Mouse (Mus musculus) stomach, embryonic 15.5 days (tissue): ENCODE measurements around the gene Olfr651. TPM values are rescaled to one million over a fixed set of nuclear protein-coding genes. Genes with fewer than 3 reads are reported as not detected.
"Not testable (repeated sequence)": the region's sequence is repeated elsewhere in the genome, so short reads cannot be mapped to it uniquely, and the experiment has no call there.

ENCODE experiments used
- ATAC-seq: fragments of 200-750 bp; cut with Nextera tagmentation; 2 replicates; pipeline ENCODE4 v1.8.0; 2017; ENCODE audit warnings: low read depth, moderate number of reproducible peaks, moderate TSS enrichment; ENCODE audit not compliant: insufficient read depth, low FRiP score
- H3K27ac ChIP-seq: fragments of 300-500 bp; sonication (generic); 2 replicates; pipeline ENCODE4 v1.5.1; 2015; ENCODE audit warnings: mild to moderate bottlenecking, inconsistent platforms
- H3K27me3 ChIP-seq: fragments of 300-500 bp; sonication (generic); replicated peaks from 2 replicates; pipeline ENCODE4 v1.6.1; 2015; ENCODE audit warnings: inconsistent platforms
- H3K36me3 ChIP-seq: fragments of 300-500 bp; sonication (generic); 2 replicates; pipeline ENCODE4 v1.6.1; 2015; ENCODE audit warnings: inconsistent platforms
- H3K4me1 ChIP-seq: fragments of 300-500 bp; sonication (generic); 2 replicates; pipeline ENCODE4 v1.6.1; 2015; ENCODE audit warnings: inconsistent platforms
- H3K4me2 ChIP-seq: fragments of 300-500 bp; sonication (generic); 2 replicates; pipeline ENCODE4 v1.6.1; 2015; ENCODE audit warnings: mild to moderate bottlenecking, inconsistent platforms
- H3K4me3 ChIP-seq: fragments of 300-500 bp; sonication (generic); replicated peaks from 2 replicates; pipeline ENCODE4 v1.5.1; 2015; ENCODE audit warnings: inconsistent platforms
- H3K9ac ChIP-seq: fragments of 300-500 bp; sonication (generic); 2 replicates; pipeline ENCODE4 v1.6.1; 2015; ENCODE audit warnings: inconsistent platforms
- H3K9me3 ChIP-seq: fragments of 300-500 bp; sonication (generic); 2 replicates; pipeline ENCODE4 v1.6.1; 2016; ENCODE audit warnings: inconsistent platforms
- WGBS: fragments of 180-500 bp; shearing (Covaris S2); methylation state at CpG from one replicate; pipeline ENCODE4 v1.1.7; 2015; 5-methylcytosine and 5-hydroxymethylcytosine counted together
- polyA plus RNA-seq: library from polyadenylated mRNA; unstranded; fragments of >200 nt; fragmentation: Nextera tagmentation; extraction: Ambion mirVana; gene quantifications from 2 replicates; pipeline ENCODE4 v1.2.1, GENCODE M21; 2015

Gene Olfr651
- polyA plus RNA-seq, result not detected in 2 replicates

DNA sequence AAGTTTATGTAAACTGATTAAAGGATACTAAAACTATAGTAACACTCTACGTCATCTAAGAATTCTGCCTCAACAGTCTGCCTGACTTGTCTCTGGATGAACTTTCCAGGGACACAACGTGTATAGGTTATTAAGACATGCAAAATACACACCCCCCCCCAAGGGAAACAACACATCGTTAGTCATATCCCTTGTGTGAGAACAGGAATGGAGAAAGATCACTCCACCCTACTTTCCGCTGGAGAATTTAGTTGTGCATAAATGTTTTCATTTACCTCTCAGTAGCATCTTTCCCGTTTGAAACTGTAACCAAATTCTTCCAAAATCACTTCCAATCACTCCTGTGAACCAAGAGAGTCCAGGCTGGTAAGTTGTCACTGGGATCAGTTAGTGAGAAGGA lies at the start of gene Olfr651:
TSS of gene Olfr651 (plus strand) at position 301 of the 400 bp plus-strand sequence.
- WGBS, result 80% methylated on average over 5 of the region's 5 CpGs
- H3K27ac ChIP-seq, result no peak within 1 kb of the TSS
- no peak within 1 kb of the TSS for H3K4me3 ChIP-seq
- H3K9me3 ChIP-seq, result no peaks in the 10 kb centered on the region
- no peaks in the 10 kb centered on the region for H3K36me3 ChIP-seq
- H3K27me3 ChIP-seq, result no peaks in the 10 kb centered on the region
- no peak within 1 kb of the TSS for H3K4me2 ChIP-seq
- no peak within 1 kb of the TSS for H3K9ac ChIP-seq
- H3K4me1 ChIP-seq, result no peaks in the 10 kb centered on the region
- no peak for ATAC-seq

DNA sequence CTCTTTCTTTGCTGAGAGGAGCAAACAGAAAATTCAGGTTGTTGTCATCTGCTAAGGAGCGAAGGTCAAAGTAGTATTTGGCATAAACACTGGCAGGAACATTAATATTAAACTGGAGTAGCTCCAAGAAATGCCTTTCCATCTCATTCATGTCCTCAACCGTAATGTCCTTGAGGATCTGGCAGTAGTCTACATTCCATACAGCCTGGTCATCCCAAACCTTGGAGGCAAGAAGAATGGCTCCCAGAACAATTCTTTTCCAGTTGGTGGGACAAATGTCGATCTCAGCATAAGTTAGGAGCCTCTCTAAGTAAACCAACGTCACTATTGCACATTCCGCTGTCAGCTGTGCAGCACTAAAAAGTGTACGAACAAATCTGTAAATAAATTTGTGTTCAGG lies 48.7 kb upstream of the Olfr651 start:
- 50% methylated on average over 6 of the region's 6 CpGs for WGBS
- not testable (repeated sequence) for H3K9me3 ChIP-seq, H3K4me3 ChIP-seq, H3K4me1 ChIP-seq, ATAC-seq, H3K9ac ChIP-seq, H3K36me3 ChIP-seq, H3K27me3 ChIP-seq, H3K27ac ChIP-seq, H3K4me2 ChIP-seq

- Histone ChIP-seq H3K36me3 (no peaks in the 10 kb centered on the region), H3K9me3 (no peaks in the 10 kb centered on the region), H3K27ac (no peak overlapping the region), H3K4me3 (peak overlapping the region; percentile 50), H3K9ac (0 out of 2 replicates have a peak overlapping the region, but pooled peaks have one; percentile 22), H3K27me3 (no peaks in the 10 kb centered on the region), H3K4me1 (no peaks in the 10 kb centered on the region), H3K4me2 (peak overlapping the region; percentile 75)
- peak; percentile 70 for ATAC-seq
- WGBS, result 2% methylated on average over 45 of the region's 59 CpGs
These were observed 48.2 kb upstream of the Olfr651 start for GRCm38 (mm10) chr7:104501589-104502371.

DNA sequence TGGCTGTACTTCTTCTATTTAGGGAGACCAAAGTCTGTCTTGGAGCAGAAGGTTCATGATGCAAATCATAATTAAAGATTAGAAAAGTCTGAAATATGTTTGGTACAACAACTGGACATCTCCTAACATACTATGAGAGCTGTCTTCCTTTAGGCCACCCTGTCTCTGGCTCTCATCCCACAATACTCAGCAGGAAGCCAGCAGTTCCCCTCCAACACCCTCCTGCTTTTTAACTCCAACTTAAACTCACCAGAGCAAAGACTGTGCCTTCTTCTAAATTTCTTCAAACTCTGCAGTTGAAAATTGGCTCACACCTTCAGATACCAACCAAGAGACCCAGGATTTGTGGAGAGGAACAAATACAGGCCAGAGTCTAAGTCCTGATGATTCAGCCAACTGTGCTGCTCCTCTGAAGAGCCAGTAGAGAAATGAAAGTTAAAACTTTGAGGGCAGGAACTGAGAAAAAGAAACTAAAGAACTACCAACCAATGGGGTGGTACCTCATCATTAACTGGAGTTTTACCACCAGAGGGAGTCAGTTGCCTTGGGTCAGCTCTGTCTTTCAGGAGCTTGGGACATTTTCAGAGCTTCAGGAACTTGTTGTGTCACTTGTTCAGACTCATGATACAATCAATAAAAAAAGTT lies 42.4 kb upstream of the Olfr651 start, which contains the start of gene Trim30d:
TSS of gene Trim30d (minus strand) at position 429 of the 645 bp plus-strand sequence.
- not testable (repeated sequence) for H3K4me2 ChIP-seq, H3K9me3 ChIP-seq, H3K27me3 ChIP-seq, H3K4me1 ChIP-seq, H3K9ac ChIP-seq, H3K36me3 ChIP-seq, H3K27ac ChIP-seq, H3K4me3 ChIP-seq
- peak; percentile 60; the same call in 1 of the 2 replicates for ATAC-seq

GRCm38 (mm10) chr7:104552700-104553099 lies 2.8 kb downstream of the Olfr651 start:
- WGBS, result 60% methylated on average over 1 of the region's 1 CpGs
- no peaks in the 10 kb centered on the region for H3K4me1 ChIP-seq
- H3K4me3 ChIP-seq, result no peak overlapping the region
- no peaks in the 10 kb centered on the region for H3K9me3 ChIP-seq
- no peak overlapping the region for H3K9ac ChIP-seq
- ATAC-seq, result no peak
- no peak overlapping the region for H3K27ac ChIP-seq
- no peaks in the 10 kb centered on the region for H3K36me3 ChIP-seq
- H3K27me3 ChIP-seq, result no peaks in the 10 kb centered on the region
- H3K4me2 ChIP-seq, result no peak overlapping the region

- H3K27me3 ChIP-seq, result no peaks in the 10 kb centered on the region
- no peak within 1 kb of the TSS for H3K27ac ChIP-seq
- no peak within 1 kb of the TSS for H3K9ac ChIP-seq
- no peak within 1 kb of the TSS for H3K4me3 ChIP-seq
- no peaks in the 10 kb centered on the region for H3K4me1 ChIP-seq
- no peaks in the 10 kb centered on the region for H3K9me3 ChIP-seq
- H3K36me3 ChIP-seq, result no peaks in the 10 kb centered on the region
- ATAC-seq, result no peak
- no peak within 1 kb of the TSS for H3K4me2 ChIP-seq
These were observed 10.7 kb downstream of the Olfr651 start, which contains the start of gene Olfr652 for GRCm38 (mm10) chr7:104560601-104561000. Olfr652 (plus strand) TSS chr7:104560901.

DNA sequence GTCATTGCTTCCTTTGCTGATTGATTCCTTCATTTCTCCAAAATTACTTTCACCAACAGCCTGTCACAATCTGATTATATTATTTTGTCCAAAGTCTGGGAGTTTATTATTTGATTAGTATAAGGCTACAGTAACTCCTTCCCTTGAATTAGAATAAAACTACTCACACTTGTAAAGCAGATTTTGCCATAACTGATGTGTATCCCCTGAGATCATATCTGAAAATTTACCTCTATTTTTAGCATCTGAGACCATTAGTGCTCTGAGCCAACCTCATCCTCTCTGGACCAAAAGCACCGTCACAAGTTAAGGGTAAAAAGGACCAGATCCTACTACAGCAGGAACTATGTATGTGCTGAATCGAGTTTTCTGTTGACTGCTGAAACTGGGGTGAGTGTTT lies 27.1 kb downstream of the Olfr651 start, which contains the start of gene Olfr653:
TSS of gene Olfr653 (plus strand) at position 301 of the 400 bp plus-strand sequence.
- H3K27me3 ChIP-seq, result no peaks in the 10 kb centered on the region
- no peaks in the 10 kb centered on the region for H3K4me1 ChIP-seq
- H3K4me2 ChIP-seq, result no peak within 1 kb of the TSS
- H3K27ac ChIP-seq, result no peak within 1 kb of the TSS
- no peak for ATAC-seq
- no peaks in the 10 kb centered on the region for H3K9me3 ChIP-seq
- no peaks in the 10 kb centered on the region for H3K36me3 ChIP-seq
- H3K4me3 ChIP-seq, result no peak within 1 kb of the TSS
- WGBS, result 52% methylated on average over 2 of the region's 2 CpGs
- no peak within 1 kb of the TSS for H3K9ac ChIP-seq

DNA sequence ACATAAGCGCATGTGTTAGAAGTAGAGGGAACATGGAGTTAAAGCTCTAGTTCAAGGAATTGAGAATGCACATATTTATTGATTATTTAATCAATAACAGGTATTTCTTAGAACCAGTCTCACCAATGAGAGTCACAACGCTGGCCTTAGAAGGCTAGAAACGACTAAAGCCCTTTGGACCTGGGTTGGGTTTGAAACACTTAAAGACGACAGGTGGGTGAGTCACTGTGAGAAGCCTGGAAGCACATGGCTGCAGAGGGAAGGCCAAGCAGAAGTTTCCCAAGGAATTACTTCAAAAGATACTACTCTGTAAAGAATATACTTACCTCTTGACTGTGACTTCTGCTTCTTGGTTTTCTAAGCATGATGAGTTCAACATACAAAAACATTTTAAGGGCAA lies 30.9 kb downstream of the Olfr651 start:
- no peak for ATAC-seq
- WGBS, result 86% methylated on average over 4 of the region's 4 CpGs
- Histone ChIP-seq H3K4me1 (no peaks in the 10 kb centered on the region), H3K4me2 (no peak overlapping the region), H3K27ac (no peak overlapping the region), H3K27me3 (no peaks in the 10 kb centered on the region), H3K9me3 (no peaks in the 10 kb centered on the region), H3K4me3 (no peak overlapping the region), H3K9ac (no peak overlapping the region), H3K36me3 (no peaks in the 10 kb centered on the region)

DNA sequence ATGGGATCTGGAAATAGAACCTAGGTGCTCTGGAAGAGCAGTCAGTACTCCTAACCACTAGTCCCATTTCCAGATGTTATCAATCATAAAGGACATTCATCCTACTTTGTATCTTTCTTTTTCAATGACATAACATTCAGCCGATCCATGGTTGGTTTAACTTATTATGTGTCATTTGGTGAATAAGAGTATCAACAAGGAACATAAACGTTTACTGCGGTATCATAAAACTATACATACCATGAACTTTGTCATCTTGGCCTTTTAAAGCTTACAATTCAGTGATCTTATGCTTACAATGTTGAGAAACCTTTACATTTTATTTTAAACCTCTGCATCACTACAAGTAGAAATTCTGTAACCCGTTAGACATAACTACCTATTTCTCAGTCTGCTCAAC lies 31.5 kb downstream of the Olfr651 start:
- no peak for ATAC-seq
- WGBS, result 79% methylated on average over 4 of the region's 4 CpGs

GRCm38 (mm10) chr7:104586725-104587124 lies 36.8 kb downstream of the Olfr651 start, which contains the start of gene Olfr654:
Olfr654 (plus strand) TSS chr7:104587025.
- H3K4me1 ChIP-seq, result no peaks in the 10 kb centered on the region
- H3K9me3 ChIP-seq, result no peaks in the 10 kb centered on the region
- H3K36me3 ChIP-seq, result no peaks in the 10 kb centered on the region
- H3K27ac ChIP-seq, result no peak within 1 kb of the TSS
- ATAC-seq, result no peak
- no peak within 1 kb of the TSS for H3K4me2 ChIP-seq
- no peak within 1 kb of the TSS for H3K4me3 ChIP-seq
- H3K9ac ChIP-seq, result no peak within 1 kb of the TSS
- no peaks in the 10 kb centered on the region for H3K27me3 ChIP-seq
- 74% methylated on average over 4 of the region's 4 CpGs for WGBS

More for the DNA sequence above, 31.5 kb downstream of the Olfr651 start:
- H3K36me3 ChIP-seq, result no peaks in the 10 kb centered on the region
- no peaks in the 10 kb centered on the region for H3K27me3 ChIP-seq
- H3K9me3 ChIP-seq, result no peaks in the 10 kb centered on the region
- H3K4me1 ChIP-seq, result no peaks in the 10 kb centered on the region
- H3K27ac ChIP-seq, result no peak overlapping the region
- no peak overlapping the region for H3K4me2 ChIP-seq
- no peak overlapping the region for H3K9ac ChIP-seq
- H3K4me3 ChIP-seq, result no peak overlapping the region

DNA sequence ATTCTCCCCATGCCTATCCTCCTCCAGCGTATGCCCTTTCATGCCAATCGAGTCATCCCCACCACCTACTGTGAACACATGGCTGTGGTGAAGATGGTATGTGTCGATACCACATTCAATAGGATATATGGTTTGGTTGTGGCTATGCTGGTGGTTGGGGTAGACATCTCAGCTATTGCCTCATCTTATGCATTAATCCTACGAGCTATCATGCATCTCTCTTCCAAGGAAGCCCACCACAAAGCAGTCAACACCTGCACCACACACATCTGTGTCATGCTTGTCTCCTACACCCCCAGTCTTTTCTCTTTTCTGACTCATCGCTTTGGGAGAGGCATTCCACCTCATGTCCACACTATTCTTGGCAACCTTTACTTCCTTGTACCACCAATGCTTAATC lies 38.3 kb downstream of the Olfr651 start:
- 82% methylated on average over 5 of the region's 5 CpGs for WGBS
- no peak for ATAC-seq
- Histone ChIP-seq H3K27ac (no peak overlapping the region), H3K36me3 (no peaks in the 10 kb centered on the region), H3K4me3 (no peak overlapping the region), H3K9me3 (no peaks in the 10 kb centered on the region), H3K4me2 (no peak overlapping the region), H3K4me1 (no peaks in the 10 kb centered on the region), H3K27me3 (no peaks in the 10 kb centered on the region), H3K9ac (no peak overlapping the region)

- Histone ChIP-seq H3K27ac (no peak within 1 kb of the TSS), H3K4me3 (no peak within 1 kb of the TSS), H3K4me1 (no peaks in the 10 kb centered on the region), H3K27me3 (no peaks in the 10 kb centered on the region), H3K4me2 (no peak within 1 kb of the TSS), H3K9ac (no peak within 1 kb of the TSS), H3K9me3 (no peaks in the 10 kb centered on the region), H3K36me3 (no peaks in the 10 kb centered on the region)
- ATAC-seq, result no peak
- WGBS, result 86% methylated on average over 2 of the region's 2 CpGs
These were observed 51.7 kb downstream of the Olfr651 start, which contains the start of gene Olfr655 for GRCm38 (mm10) chr7:104601679-104602078. Olfr655 (minus strand) TSS chr7:104601779.
